Mouse (Mus musculus) lung, postnatal 10 days (tissue): ENCODE measurements at regions not wholly inside any gene's neighbourhood (a gene's known extent, or its start where the extent isn't known, plus 50 kb on each side); places are given as distances from the start of the nearest gene placed in this dataset.

ENCODE experiments used
- DNase-seq: peaks from one replicate; pipeline ENCODE4 v3.0.0; 2021

DNA sequence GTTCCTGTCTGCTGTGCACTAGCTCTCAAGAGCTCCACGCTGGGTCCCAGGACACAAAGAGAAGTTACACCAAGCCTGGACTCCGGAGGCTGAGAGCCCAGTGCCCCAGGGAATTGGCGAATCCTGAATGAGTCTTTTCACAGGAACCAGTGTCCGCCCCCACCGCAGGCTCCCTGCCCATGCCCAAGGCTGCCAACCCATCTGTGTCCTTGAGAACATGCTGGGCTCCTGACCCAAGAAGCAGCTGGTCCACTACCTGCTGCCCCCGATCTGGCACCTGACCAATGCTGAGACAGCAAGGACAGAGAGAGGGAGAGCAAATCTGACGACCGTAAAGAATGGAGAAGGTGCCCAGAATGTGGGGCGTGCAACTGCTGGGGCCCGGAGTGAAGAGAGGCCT, 85.2 kb upstream of the Cplx2 start:
- no peak for DNase-seq

- no peak for DNase-seq
These were observed 84.5 kb upstream of the Cplx2 start for GRCm38 (mm10) chr13:54286616-54287015.

DNA sequence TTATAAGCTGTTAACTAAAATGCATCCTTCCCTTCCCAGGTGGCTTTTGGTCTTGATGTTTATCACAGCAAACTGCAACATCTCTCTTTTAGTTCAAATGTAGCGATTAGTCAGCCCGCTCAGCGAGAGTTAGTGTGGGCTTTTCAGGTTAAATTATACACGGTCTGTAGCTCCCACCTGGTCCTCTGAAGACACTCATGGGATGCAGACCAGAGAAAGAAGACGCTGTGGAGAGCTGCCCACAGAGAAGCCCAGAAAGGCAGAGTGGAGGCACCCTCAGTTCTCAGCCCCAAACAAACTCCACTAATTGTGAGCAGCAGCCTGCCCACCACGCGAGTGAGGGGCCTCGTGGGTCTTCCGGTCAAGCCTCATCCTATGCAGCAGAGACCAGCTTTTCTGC, 81.1 kb upstream of the Cplx2 start:
- no peak for DNase-seq

GRCm38 (mm10) chr13:54292394-54292793, 78.8 kb upstream of the Cplx2 start:
- no peak for DNase-seq

DNA sequence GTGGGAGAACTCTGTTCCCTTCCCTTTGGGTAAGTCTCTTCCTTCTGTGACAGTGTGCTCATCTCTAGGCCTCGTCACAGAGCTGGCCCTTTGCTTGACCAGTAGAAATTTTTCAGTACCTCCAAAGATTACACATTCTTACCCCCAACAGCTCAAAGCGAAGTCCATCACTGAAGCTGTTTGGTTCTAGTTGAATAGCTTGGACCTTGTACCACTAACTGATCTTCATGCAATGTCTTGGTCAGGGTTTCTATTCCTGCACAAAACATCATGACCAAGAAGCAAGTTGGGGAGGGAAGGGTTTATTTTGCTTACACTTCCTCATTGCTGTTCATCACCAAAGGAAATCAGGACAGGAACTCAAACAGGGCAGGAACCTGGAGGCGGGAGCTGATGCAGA, 78.1 kb upstream of the Cplx2 start:
- no peak for DNase-seq

GRCm38 (mm10) chr13:54295475-54296259, 75.5 kb upstream of the Cplx2 start:
- DNase-seq = no peak

DNA sequence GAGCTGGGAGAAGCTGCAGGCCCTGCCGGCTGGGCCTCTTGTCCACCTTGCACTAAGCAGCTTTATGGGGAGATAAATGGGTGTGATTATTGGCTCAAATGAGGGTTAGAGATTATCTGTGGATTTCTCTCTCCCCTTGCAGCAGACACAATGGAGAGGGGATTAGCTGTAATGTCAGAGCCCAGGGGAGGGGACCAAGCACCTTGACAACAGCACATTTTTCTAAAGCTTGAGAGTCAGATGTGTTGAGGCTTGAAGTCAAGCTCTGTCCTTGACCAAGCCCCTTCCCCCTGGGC, 74.9 kb upstream of the Cplx2 start:
- DNase-seq = no peak

DNA sequence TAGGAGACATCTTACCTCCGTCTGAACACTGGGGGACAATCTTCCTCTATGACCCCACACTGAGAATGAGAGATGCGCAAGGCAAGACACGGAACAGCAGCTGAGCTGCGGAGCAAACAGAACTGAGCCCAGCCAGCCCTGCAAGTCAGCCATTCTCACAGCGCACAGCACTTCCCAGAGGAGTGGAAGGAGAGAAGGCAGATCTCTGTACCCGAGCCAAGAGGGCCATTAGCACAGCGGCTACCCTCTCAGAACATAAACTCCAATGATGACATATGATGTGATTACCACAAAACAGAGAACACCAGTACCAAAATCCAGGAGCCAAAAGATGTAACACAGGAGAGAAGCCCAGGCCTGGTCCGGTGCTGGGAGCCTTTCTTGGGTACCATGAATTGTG, 72.3 kb upstream of the Cplx2 start:
- DNase-seq = no peak

GRCm38 (mm10) chr13:54299295-54299694, 71.9 kb upstream of the Cplx2 start:
- DNase-seq = no peak

- no peak for DNase-seq
These were observed 70.0 kb upstream of the Cplx2 start for GRCm38 (mm10) chr13:54301110-54301509.

GRCm38 (mm10) chr13:54301677-54302076, 69.5 kb upstream of the Cplx2 start:
- DNase-seq = peak; percentile 25

DNA sequence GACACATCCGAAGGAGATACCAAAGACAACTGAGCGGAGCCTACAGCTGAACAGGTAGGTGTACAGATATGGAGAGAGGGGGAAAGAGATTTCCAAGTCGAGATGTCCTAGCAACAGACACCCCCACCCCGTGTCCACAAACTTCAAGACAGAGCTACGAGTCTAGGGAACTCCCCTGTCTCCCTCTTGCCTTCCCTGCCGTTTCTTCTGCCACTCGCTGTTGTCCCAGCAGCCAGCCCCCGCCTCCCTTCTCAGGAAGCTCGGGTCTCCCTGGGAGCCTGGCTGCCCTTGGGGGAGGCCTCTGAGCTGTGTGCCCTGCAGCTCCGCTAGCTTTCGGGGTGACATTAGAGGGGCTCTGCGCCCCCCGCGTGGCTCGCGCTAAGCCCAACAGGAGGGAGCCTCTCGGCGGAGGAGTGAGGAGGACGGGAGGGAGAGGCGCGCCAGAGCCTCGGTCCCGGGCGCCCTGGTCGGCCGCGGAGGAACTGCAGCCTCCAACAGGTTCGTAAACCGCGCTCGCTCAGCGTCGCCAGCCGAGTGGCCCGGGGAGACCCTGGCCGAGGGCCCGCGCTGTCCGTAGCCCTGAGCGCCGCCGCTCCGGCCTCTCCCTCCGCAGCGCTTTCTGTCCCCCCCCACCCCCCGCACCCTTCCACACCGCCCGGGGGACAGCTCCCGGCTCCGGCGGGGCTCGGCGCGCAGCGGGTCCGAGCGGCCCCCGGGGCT, 68.6 kb upstream of the Cplx2 start:
- peak; percentile 56 for DNase-seq

- DNase-seq = peak; percentile 90
These were observed 67.9 kb upstream of the Cplx2 start for GRCm38 (mm10) chr13:54303071-54303924.

- no peak for DNase-seq
These were observed 66.9 kb upstream of the Cplx2 start for GRCm38 (mm10) chr13:54304251-54304650.

- DNase-seq = no peak
These were observed 62.6 kb upstream of the Cplx2 start for GRCm38 (mm10) chr13:54308591-54308990.

DNA sequence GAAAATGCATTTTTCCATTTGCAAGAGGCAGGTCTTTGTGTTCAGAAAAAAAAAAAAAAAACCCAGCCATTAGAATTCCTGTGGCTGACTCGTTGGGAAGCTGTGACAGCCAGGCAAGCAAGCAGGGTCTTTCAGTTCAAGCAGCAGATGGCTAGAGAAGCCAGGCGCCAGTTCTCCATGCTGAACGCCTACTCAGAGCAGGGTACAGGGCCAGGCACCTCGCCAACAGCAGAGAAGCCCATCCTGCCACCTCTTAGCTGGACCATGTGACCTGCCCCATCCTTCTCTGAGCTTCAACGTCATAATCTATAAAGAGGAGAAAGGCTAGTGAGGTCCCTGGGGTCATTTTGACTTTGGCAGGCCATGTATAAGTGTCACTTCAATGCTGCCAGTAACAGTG, 61.8 kb upstream of the Cplx2 start:
- DNase-seq = peak; percentile 67

- DNase-seq = no peak
These were observed 61.0 kb upstream of the Cplx2 start for GRCm38 (mm10) chr13:54310144-54310543.

GRCm38 (mm10) chr13:54311327-54312026, 59.7 kb upstream of the Cplx2 start:
- no peak for DNase-seq

DNA sequence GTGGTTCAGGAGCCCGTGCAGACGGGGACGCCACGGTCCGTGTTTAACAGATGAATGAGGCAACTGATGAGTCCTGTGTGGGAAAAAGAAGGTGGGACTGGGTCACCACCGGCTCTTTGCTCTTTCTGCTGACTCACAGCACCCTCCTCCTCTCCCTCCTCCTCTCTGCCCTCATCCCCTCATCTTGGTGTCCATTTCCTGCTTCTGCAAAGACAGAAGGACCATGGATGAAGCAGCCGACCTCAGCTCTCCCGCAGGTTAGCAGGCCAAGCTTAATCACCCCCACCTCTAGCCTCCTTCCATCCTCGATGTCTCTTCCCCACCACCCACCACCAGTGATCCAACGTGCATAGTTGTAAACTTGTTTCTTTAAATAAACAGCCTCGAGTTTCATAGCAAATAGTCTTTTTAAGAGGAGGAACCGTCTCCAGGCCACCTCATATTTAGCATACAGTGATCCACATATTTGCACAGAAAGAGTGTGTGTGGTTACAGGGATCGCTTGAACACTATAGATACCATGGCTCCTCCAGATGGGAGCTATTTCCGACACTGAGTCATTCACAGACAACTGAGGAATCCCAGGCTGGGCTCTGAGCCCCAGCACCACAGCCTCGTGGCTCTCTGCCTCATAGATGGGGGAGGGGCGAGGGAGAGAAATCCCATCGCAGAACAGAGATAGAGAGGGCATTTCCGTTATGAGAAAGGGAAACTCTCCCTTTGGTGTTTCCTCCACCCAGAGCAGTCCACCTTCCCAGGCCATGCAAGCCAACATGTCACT, 58.6 kb upstream of the Cplx2 start:
- peak; percentile 84 for DNase-seq

DNA sequence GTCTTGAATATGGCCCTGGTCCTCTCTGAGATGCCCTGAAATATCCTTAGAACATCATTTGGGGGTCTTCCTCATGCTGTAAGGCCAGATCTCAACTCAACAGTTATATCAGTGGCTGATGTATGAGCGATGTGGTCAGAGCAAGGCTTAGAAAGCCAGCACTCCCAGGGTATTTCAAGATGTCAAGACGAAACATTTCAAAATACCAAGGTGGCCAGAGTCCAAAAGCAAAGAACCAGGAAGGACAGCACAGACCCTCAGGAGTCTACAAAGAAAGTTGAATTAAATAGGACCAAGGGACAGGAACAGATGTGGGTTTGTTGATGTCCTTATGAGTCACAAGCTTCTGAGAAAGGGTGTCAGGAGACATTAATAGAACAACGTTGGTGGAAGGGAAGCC, 55.8 kb upstream of the Cplx2 start:
- DNase-seq = no peak

DNA sequence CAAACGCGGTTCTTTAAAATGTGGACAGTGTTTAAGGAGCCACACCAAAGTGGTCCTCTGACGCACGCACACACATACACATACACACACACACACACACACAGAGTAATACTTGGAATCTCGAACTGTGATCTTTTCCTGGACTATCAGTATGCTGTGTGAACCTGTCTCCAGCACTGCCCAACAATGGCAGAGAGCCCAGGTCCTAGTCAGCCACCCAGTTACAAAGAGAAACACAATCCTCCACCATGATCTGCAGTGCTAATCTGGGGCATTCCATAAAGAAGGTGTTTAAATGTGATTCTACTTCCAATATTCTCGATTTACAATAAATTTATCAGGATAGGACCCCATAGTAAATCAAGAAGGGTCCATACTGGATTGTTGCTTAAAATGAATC, 54.2 kb upstream of the Cplx2 start:
- DNase-seq = no peak

DNA sequence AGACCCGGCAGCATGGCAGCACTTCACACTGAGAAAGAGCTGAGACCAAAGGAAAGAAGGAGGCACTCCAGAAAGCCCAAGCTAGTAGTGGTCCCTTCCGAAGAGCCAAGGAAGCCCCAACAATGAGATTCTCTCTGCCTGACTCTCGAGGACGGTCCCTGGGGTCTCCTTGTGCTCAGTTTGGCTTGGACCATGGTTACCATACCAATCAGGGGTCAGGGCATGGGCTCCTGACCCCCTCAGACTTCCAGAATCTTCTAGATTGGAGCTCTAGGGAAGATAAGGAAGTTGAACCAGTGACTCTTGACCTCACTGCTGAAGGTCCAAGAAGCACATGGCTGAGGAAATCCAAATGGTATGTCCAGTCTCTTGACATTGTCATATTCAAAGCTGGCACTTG, 53.0 kb upstream of the Cplx2 start:
- no peak for DNase-seq
